10 mouse cellular contexts compared by ENCODE assay signal in genomic region chr2:131497224-131497856, GRCm38 (mm10). TPM values are rescaled to one million over a fixed set of nuclear protein-coding genes. Genes with fewer than 3 reads are reported as not detected.
A peak's percentile ranks its signal among the peaks of the same experiment; 100 is the strongest.
DNase-seq lines count a peak whose midpoint lies in the region; ATAC-seq and TF ChIP-seq lines count a peak whose summit lies in the region.
"Had no signal": no experiment of that assay in that cellular context is flagged by ENCODE, and none has a peak within 500 bp of the region (broad histone marks: within the 10 kb centered on the region; RNA-seq: fewer than 3 reads in every experiment).

No protein-coding gene starts in this region.

- no peak for DNase-seq in heart, postnatal 14 days
- no peak for DNase-seq in limb, embryonic 14.5 days (ENCODE audit: low spot score)
- DNase-seq in cerebellum, adult 2 months = no peak
- no peak for DNase-seq in thymus, postnatal 14 days
- no peak for DNase-seq in gastrocnemius, postnatal 36 days
- DNase-seq: adrenal gland, postnatal 36 days had no signal

- peak overlapping the region; percentile 60; the same call in 1 of the 2 replicates for H3K27ac ChIP-seq in heart, embryonic 11.5 days (ENCODE audit: low read depth, low read length)
- peak overlapping the region; percentile 93 for H3K27ac ChIP-seq in bone marrow, adult 2 months (ENCODE audit: control insufficient read depth, insufficient read depth, low read depth, low read length, poor library complexity)
- 0 out of 2 replicates have a peak overlapping the region, but pooled peaks have one; percentile 38 for H3K27ac ChIP-seq in limb, embryonic 14.5 days (replicated peaks; ENCODE audit: low read depth, low read length)
- no peak overlapping the region for H3K27ac ChIP-seq in cerebellum, adult 2 months (ENCODE audit: insufficient read depth, low read length)

- H3K9ac ChIP-seq in heart, embryonic 11.5 days (ENCODE audit: low read depth, low read length) = no peak overlapping the region
- no peak overlapping the region for H3K9ac ChIP-seq in limb, embryonic 14.5 days (ENCODE audit: low read depth, low read length, severe bottlenecking)

- H3K79me2 ChIP-seq in myocyte (ENCODE audit: control insufficient read depth, insufficient read depth) = peaks cover 20% of the 10 kb centered on the region

- H3ac ChIP-seq in myocyte (ENCODE audit: control insufficient read depth, insufficient read length) = no peak overlapping the region

- 79% methylated on average over 4 of the region's 4 CpGs for WGBS in heart, embryonic 11.5 days (ENCODE audit: insufficient replicate concordance)
- WGBS in bone marrow, adult 2 months = 73% methylated on average over 4 of the region's 4 CpGs
- WGBS in limb, embryonic 14.5 days = 86% methylated on average over 4 of the region's 4 CpGs
- 91% methylated on average over 4 of the region's 4 CpGs for WGBS in cerebellum, adult 2 months

- ATAC-seq in heart, embryonic 11.5 days (replicated peaks; ENCODE audit: insufficient number of reproducible peaks, low FRiP score, low TSS enrichment) = peak; percentile 92
- no peak for ATAC-seq in limb, embryonic 14.5 days (ENCODE audit: low FRiP score, low read depth)
- ATAC-seq: inflammation-experienced regulatory T-cells, adult 6 months had no signal

- TF ChIP-seq POLR2A in bone marrow, adult 2 months (IDR thresholded peaks at IDR 0.05; ENCODE audit: borderline replicate concordance, control insufficient read depth, low read depth, low read length) = no peak
- no peak for TF ChIP-seq POLR2A in limb, embryonic 14.5 days (IDR thresholded peaks at IDR 0.05; ENCODE audit: borderline replicate concordance, extremely low read depth, insufficient read depth, insufficient read length)
- TF ChIP-seq POLR2A in myocyte (IDR thresholded peaks at IDR 0.05; ENCODE audit: insufficient read length, low read depth) = no peak
- TF ChIP-seq POLR2A in cerebellum, adult 2 months (IDR thresholded peaks at IDR 0.05; ENCODE audit: borderline replicate concordance, insufficient read depth, low read length) = no peak

- no peaks in the 10 kb centered on the region for H3K9me3 ChIP-seq in heart, embryonic 11.5 days (replicated peaks; ENCODE audit: control insufficient read depth, low read length)
- no peaks in the 10 kb centered on the region for H3K9me3 ChIP-seq in limb, embryonic 14.5 days (ENCODE audit: control insufficient read depth, low read length)

- no peak for TF ChIP-seq CTCF in bone marrow, adult 2 months (IDR thresholded peaks at IDR 0.05; ENCODE audit: control insufficient read depth, insufficient read depth, low read length)
- TF ChIP-seq CTCF in cerebellum, adult 2 months (IDR thresholded peaks at IDR 0.05; ENCODE audit: borderline replicate concordance, insufficient read depth, low read depth, low read length) = no peak

- H3K4me1 ChIP-seq in heart, embryonic 11.5 days (ENCODE audit: control insufficient read depth, insufficient read depth, low read length) = peaks cover 9% of the 10 kb centered on the region
- peaks cover 5% of the 10 kb centered on the region; the same call in 1 of the 2 replicates for H3K4me1 ChIP-seq in bone marrow, adult 2 months (ENCODE audit: control insufficient read depth, insufficient read depth, low read length)
- H3K4me1 ChIP-seq in limb, embryonic 14.5 days (ENCODE audit: control insufficient read depth, insufficient read depth, low read length) = peaks cover 59% of the 10 kb centered on the region
- H3K4me1 ChIP-seq in cerebellum, adult 2 months (ENCODE audit: control insufficient read depth, insufficient read depth, low read length) = peaks cover 24% of the 10 kb centered on the region

- H3K36me3 ChIP-seq in heart, embryonic 11.5 days (ENCODE audit: control insufficient read depth, insufficient read depth, low read length) = no peaks in the 10 kb centered on the region
- no peaks in the 10 kb centered on the region for H3K36me3 ChIP-seq in limb, embryonic 14.5 days (ENCODE audit: control insufficient read depth, insufficient read depth, low read length)
- H3K36me3 ChIP-seq in myocyte (ENCODE audit: control insufficient read depth, insufficient read depth) = no peaks in the 10 kb centered on the region

- H3K4me2 ChIP-seq in heart, embryonic 11.5 days = no peak overlapping the region; the same call in 1 of the 2 replicates
- no peak overlapping the region for H3K4me2 ChIP-seq in limb, embryonic 14.5 days (replicated peaks; ENCODE audit: low read depth, low read length, severe bottlenecking)
- peak overlapping the region; percentile 21 for H3K4me2 ChIP-seq in myocyte (ENCODE audit: low read depth)

- intact Hi-C loops in heart, postnatal 14 days (cut with DNase I) = no loop called here
- intact Hi-C loops in gastrocnemius, postnatal 36 days (cut with DNase I) = no loop called here

- H3K4me3 ChIP-seq in heart, embryonic 11.5 days (ENCODE audit: low read depth, low read length) = no peak overlapping the region
- peak overlapping the region; percentile 4 for H3K4me3 ChIP-seq in bone marrow, adult 2 months (replicated peaks; ENCODE audit: control insufficient read depth, low read depth, low read length)
- H3K4me3 ChIP-seq in limb, embryonic 14.5 days (replicated peaks; ENCODE audit: low read length) = no peak overlapping the region
- no peak overlapping the region for H3K4me3 ChIP-seq in myocyte
- no peak overlapping the region for H3K4me3 ChIP-seq in cerebellum, adult 2 months (replicated peaks; ENCODE audit: insufficient read depth, low read depth, low read length)

- peaks cover 4% of the 10 kb centered on the region; the same call in 1 of the 2 replicates for H3K27me3 ChIP-seq in heart, embryonic 11.5 days (ENCODE audit: control insufficient read depth, insufficient read depth, low read length)
- no peaks in the 10 kb centered on the region for H3K27me3 ChIP-seq in limb, embryonic 14.5 days (ENCODE audit: control insufficient read depth, insufficient read depth, low read length)
- H3K27me3 ChIP-seq in myocyte (ENCODE audit: control insufficient read depth, insufficient read depth, insufficient read length) = no peaks in the 10 kb centered on the region
- H3K27me3 ChIP-seq in cerebellum, adult 2 months (ENCODE audit: control insufficient read depth, insufficient read depth, low read length) = no peaks in the 10 kb centered on the region

TF ChIP-seq in myocyte, 11 proteins besides CTCF, POLR2A, EP300 and RAD21:
- no peak for TF ChIP-seq MYOG (IDR thresholded peaks at IDR 0.05; ENCODE audit: control insufficient read depth in 1 of 3, insufficient read depth in 1 of 3, insufficient read length in 2 of 3, low read depth in 2 of 3)
- no peak for TF ChIP-seq E2F4 (IDR thresholded peaks at IDR 0.05; ENCODE audit: insufficient read depth)
- no peak for TF ChIP-seq REST (IDR thresholded peaks at IDR 0.05; ENCODE audit: insufficient read depth, insufficient read length)
- no peak for TF ChIP-seq USF1 (IDR thresholded peaks at IDR 0.05; ENCODE audit: low read depth)
- no peak for TF ChIP-seq POLR2AphosphoS2 (IDR thresholded peaks at IDR 0.05; ENCODE audit: insufficient read length, low read depth)
- TF ChIP-seq MAX (IDR thresholded peaks at IDR 0.05; ENCODE audit: low read depth) = no peak
- TF ChIP-seq SRF (IDR thresholded peaks at IDR 0.05; ENCODE audit: control insufficient read depth, insufficient read length, low read depth) = no peak
- TF ChIP-seq MYOD1 (IDR thresholded peaks at IDR 0.05; ENCODE audit: control insufficient read depth in 1 of 3, insufficient read length in 2 of 3, low read depth in 2 of 3) = no peak
- no peak for TF ChIP-seq TCF3 (IDR thresholded peaks at IDR 0.05; ENCODE audit: insufficient read length, low read depth)
- no peak for TF ChIP-seq TCF12 (IDR thresholded peaks at IDR 0.05; ENCODE audit: insufficient read depth, poor library complexity, severe bottlenecking)
- TF ChIP-seq CEBPB (IDR thresholded peaks at IDR 0.05; ENCODE audit: insufficient read depth, poor library complexity, severe bottlenecking) = no peak

RNA-seq across cellular contexts. Expression of gene Smox, which starts 6.0 kb away (rescaled TPM):
- 16.5 and 19.7 TPM in 2 replicates for polyA plus RNA-seq in heart, embryonic 11.5 days (2014; fragmentation: Nextera tagmentation; extraction: Ambion mirVana)
- 10 to 100 TPM; 37.0 to 40.6 TPM for total RNA-seq in heart, postnatal 14 days (2021)
- 176 and 213 TPM in 2 replicates for polyA plus RNA-seq in bone marrow, adult 2 months (2011; ENCODE audit: insufficient read depth, insufficient read length, low replicate concordance, missing spikeins)
- polyA plus RNA-seq in limb, embryonic 14.5 days (2012; rRNA removed) = 68.8 and 70.7 TPM in 2 replicates
- 37.9 and 44.3 TPM in 2 replicates for polyA plus RNA-seq in limb, embryonic 14.5 days (2014; fragmentation: Nextera tagmentation; extraction: Ambion mirVana)
- 27.1 TPM for polyA plus RNA-seq in myocyte (2012; fragmentation: generic; extraction: Trizol)
- 93.0 and 93.4 TPM in 2 replicates for polyA plus RNA-seq in cerebellum, adult 2 months (2012; rRNA removed)
- total RNA-seq in gastrocnemius, postnatal 36 days (2021) = 100 to 1,000 TPM; 103 to 399 TPM
